Mouse (Mus musculus): ENCODE measurements at regions not wholly inside any gene's neighbourhood (a gene's known extent, or its start where the extent isn't known, plus 50 kb on each side); places are given as distances from the start of the nearest gene placed in this dataset.

DNA sequence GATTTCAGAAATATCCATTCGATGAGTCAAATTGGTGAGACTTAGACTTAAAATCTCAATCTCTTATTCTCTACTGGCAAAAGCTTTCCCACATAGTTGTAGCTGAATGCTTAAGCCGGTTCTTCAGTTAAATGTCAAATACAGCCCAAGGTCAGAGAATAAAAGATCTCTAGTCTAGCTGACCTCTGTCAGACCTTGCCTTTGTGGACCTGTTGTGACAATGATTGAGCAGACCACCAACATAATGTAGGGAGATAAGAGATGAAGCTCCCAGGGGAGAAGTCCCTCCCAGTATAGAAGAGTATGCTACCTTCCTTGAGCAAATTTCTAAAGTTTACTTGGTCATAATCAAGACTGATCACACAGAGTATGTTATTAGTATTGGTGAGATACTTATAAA lies 157.9 kb upstream of the Gap43 start:
- Histone ChIP-seq H3K27me3 (ENCODE audit: control insufficient read depth, insufficient read depth, low read length) (no peaks in the 10 kb centered on the region), H3K9ac (ENCODE audit: low read length) (no peak overlapping the region), H3K4me3 (ENCODE audit: low read depth, low read length) (no peak overlapping the region), H3K36me3 (ENCODE audit: control insufficient read depth, insufficient read depth, low read length) (no peaks in the 10 kb centered on the region), H3K27ac (replicated peaks; ENCODE audit: low read depth, low read length) (no peak overlapping the region), H3K4me2 (ENCODE audit: low read depth, severe bottlenecking) (no peak overlapping the region), H3K9me3 (ENCODE audit: control insufficient read depth, low read length) (no peaks in the 10 kb centered on the region), H3K4me1 (ENCODE audit: control insufficient read depth, insufficient read depth, low read length) (no peaks in the 10 kb centered on the region)
- ATAC-seq (ENCODE audit: insufficient number of reproducible peaks, low FRiP score, low TSS enrichment, low read depth) (no peak), DNase-seq (ENCODE audit: low spot score) (no peak)
- WGBS: 86% methylated on average over 2 of the region's 2 CpGs

- 92% methylated on average over 1 of the region's 1 CpGs for WGBS
- H3K4me3 ChIP-seq (ENCODE audit: low read depth, low read length): no peak overlapping the region
Observed at GRCm38 (mm10) chr16:42493596-42493995, 153.1 kb upstream of the Gap43 start.

DNA sequence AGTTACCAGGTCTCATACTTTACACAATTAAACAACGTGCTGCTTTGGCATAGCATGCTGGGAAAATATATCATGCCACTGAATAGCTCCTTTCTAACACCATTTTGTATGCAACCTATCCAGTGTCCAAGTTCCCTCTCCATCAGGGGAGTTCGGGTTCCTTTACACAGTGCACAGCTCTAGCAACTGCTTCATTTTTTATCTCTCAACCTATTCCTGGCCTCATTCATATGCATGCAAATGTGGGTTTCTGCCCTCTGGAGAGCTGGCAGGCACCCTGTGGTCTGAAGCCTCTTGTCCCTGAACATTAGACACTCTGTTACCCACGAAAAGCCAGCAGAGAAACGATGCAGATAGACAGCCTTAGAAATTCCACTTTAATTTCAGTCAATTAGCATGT lies 148.3 kb upstream of the Gap43 start:
- Histone ChIP-seq H3K9me3 (ENCODE audit: control insufficient read depth, low read length) (no peaks in the 10 kb centered on the region), H3K27me3 (ENCODE audit: control insufficient read depth, insufficient read depth, low read length) (no peaks in the 10 kb centered on the region), H3K9ac (ENCODE audit: low read length) (no peak overlapping the region), H3K4me2 (ENCODE audit: low read depth, severe bottlenecking) (no peak overlapping the region), H3K4me1 (ENCODE audit: control insufficient read depth, insufficient read depth, low read length) (no peaks in the 10 kb centered on the region), H3K27ac (replicated peaks; ENCODE audit: low read depth, low read length) (no peak overlapping the region), H3K36me3 (ENCODE audit: control insufficient read depth, insufficient read depth, low read length) (no peaks in the 10 kb centered on the region), H3K4me3 (ENCODE audit: low read depth, low read length) (no peak overlapping the region)
- DNase-seq (ENCODE audit: low spot score) (no peak), ATAC-seq (ENCODE audit: insufficient number of reproducible peaks, low FRiP score, low TSS enrichment, low read depth) (no peak)
- WGBS: 67% methylated on average over 4 of the region's 4 CpGs

More at GRCm38 (mm10) chr16:42493596-42493995, 153.1 kb upstream of the Gap43 start:
- Histone ChIP-seq H3K27ac (replicated peaks; ENCODE audit: low read depth, low read length) (no peak overlapping the region), H3K4me1 (ENCODE audit: control insufficient read depth, insufficient read depth, low read length) (no peaks in the 10 kb centered on the region), H3K27me3 (ENCODE audit: control insufficient read depth, insufficient read depth, low read length) (no peaks in the 10 kb centered on the region), H3K4me2 (ENCODE audit: low read depth, severe bottlenecking) (no peak overlapping the region), H3K36me3 (ENCODE audit: control insufficient read depth, insufficient read depth, low read length) (no peaks in the 10 kb centered on the region), H3K9ac (ENCODE audit: low read length) (no peak overlapping the region), H3K9me3 (ENCODE audit: control insufficient read depth, low read length) (no peaks in the 10 kb centered on the region)
- ATAC-seq (ENCODE audit: insufficient number of reproducible peaks, low FRiP score, low TSS enrichment, low read depth) (no peak), DNase-seq (ENCODE audit: low spot score) (no peak)

GRCm38 (mm10) chr16:42479978-42480377 lies 139.5 kb upstream of the Gap43 start:
- Histone ChIP-seq H3K4me2 (ENCODE audit: low read depth, severe bottlenecking) (no peak overlapping the region), H3K9ac (ENCODE audit: low read length) (no peak overlapping the region), H3K27ac (replicated peaks; ENCODE audit: low read depth, low read length) (no peak overlapping the region), H3K4me3 (ENCODE audit: low read depth, low read length) (no peak overlapping the region), H3K9me3 (ENCODE audit: control insufficient read depth, low read length) (no peaks in the 10 kb centered on the region), H3K36me3 (ENCODE audit: control insufficient read depth, insufficient read depth, low read length) (no peaks in the 10 kb centered on the region), H3K27me3 (ENCODE audit: control insufficient read depth, insufficient read depth, low read length) (no peaks in the 10 kb centered on the region), H3K4me1 (ENCODE audit: control insufficient read depth, insufficient read depth, low read length) (no peaks in the 10 kb centered on the region)
- ATAC-seq (ENCODE audit: insufficient number of reproducible peaks, low FRiP score, low TSS enrichment, low read depth) (no peak), DNase-seq (ENCODE audit: low spot score) (no peak)
- 79% methylated on average over 5 of the region's 5 CpGs for WGBS

DNA sequence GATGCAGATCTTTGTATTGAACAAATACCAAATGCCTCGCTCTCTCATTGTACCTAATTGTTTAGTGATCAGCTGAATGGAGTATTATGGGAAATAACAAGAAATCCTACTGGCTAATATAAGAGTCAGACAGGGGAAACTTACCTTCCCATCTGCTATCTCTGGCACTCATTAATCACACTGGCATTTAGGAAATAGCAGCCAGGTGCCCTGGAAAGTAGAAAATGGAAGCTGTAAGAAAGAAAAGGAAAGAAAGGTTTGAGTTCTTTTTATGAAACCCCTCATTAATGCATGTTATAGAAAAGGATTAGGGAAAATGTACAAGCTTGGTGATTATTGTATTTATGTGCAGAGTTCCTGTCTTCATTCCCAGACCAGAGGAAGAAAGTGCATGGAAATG lies 126.5 kb upstream of the Gap43 start:
- WGBS: 97% methylated on average over 1 of the region's 1 CpGs

GRCm38 (mm10) chr16:42456335-42456984 lies 116.0 kb upstream of the Gap43 start:
- H3K27me3 ChIP-seq (ENCODE audit: control insufficient read depth, insufficient read depth, low read length): no peaks in the 10 kb centered on the region
- WGBS: 89% methylated on average over 8 of the region's 8 CpGs
- no peaks in the 10 kb centered on the region for H3K9me3 ChIP-seq (ENCODE audit: control insufficient read depth, low read length)
- ATAC-seq (ENCODE audit: insufficient number of reproducible peaks, low FRiP score, low TSS enrichment, low read depth) (no peak), DNase-seq (ENCODE audit: low spot score) (no peak)
- no peak overlapping the region for H3K9ac ChIP-seq (ENCODE audit: low read length)
- no peaks in the 10 kb centered on the region for H3K36me3 ChIP-seq (ENCODE audit: control insufficient read depth, insufficient read depth, low read length)
- H3K27ac ChIP-seq (replicated peaks; ENCODE audit: low read depth, low read length): no peak overlapping the region
- no peak overlapping the region for H3K4me3 ChIP-seq (ENCODE audit: low read depth, low read length)
- no peak overlapping the region for H3K4me2 ChIP-seq (ENCODE audit: low read depth, severe bottlenecking)
- H3K4me1 ChIP-seq (ENCODE audit: control insufficient read depth, insufficient read depth, low read length): no peaks in the 10 kb centered on the region

More for the DNA sequence above, 126.5 kb upstream of the Gap43 start:
- Histone ChIP-seq H3K4me1 (ENCODE audit: control insufficient read depth, insufficient read depth, low read length) (no peaks in the 10 kb centered on the region), H3K27me3 (ENCODE audit: control insufficient read depth, insufficient read depth, low read length) (no peaks in the 10 kb centered on the region), H3K27ac (replicated peaks; ENCODE audit: low read depth, low read length) (no peak overlapping the region), H3K36me3 (ENCODE audit: control insufficient read depth, insufficient read depth, low read length) (no peaks in the 10 kb centered on the region), H3K4me2 (ENCODE audit: low read depth, severe bottlenecking) (no peak overlapping the region), H3K4me3 (ENCODE audit: low read depth, low read length) (no peak overlapping the region), H3K9me3 (ENCODE audit: control insufficient read depth, low read length) (no peaks in the 10 kb centered on the region), H3K9ac (ENCODE audit: low read length) (no peak overlapping the region)
- DNase-seq (ENCODE audit: low spot score) (no peak), ATAC-seq (ENCODE audit: insufficient number of reproducible peaks, low FRiP score, low TSS enrichment, low read depth) (no peak)

DNA sequence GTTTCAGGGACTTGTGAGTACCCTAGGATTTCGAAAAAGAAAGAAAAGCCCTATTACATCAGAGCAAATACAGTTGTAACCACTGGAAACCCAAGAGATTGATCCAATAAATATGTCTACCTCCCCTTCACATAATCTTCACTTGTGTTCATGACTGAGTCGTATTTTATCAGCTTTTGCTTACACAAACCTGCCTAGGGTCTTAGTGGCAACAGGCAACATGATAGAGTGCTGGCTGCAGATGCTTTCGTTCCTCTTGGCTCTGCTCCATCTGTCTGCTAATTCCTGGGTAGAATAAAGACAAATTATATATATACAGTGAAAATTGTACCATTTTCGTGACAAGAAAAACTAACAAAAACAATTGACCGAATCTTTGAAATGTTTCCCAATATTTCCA lies 112.9 kb upstream of the Gap43 start:
- ATAC-seq (ENCODE audit: insufficient number of reproducible peaks, low FRiP score, low TSS enrichment, low read depth): no peak

DNA sequence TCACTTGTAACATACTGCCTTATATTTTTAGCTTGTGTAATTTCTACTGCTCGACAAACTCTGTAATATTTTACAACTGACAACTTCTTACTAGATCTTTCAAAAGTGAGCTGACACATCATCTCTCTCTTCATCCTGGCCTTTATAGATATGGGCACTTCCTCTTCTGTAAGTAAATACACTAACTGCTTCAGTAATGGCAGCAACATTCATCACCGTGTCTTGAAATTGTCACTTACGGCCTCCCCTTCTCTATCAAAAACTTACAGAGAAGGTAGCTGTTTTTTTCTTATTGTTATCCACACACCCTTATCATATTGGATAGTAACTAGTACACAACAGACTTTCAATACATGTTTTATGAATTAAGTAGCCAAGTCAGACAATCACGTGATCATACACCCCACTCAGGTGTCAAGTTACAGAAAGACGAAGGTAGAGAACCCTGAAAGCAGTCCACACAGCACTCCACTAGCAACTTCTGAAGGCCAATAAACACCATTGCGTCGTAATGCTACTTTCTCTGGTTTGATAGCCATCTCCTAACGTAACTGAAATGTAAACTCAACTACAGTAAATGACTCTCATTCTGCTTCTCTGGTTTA lies 109.5 kb upstream of the Gap43 start:
- Histone ChIP-seq H3K4me2 (ENCODE audit: low read depth, severe bottlenecking) (no peak overlapping the region), H3K4me1 (ENCODE audit: control insufficient read depth, insufficient read depth, low read length) (no peaks in the 10 kb centered on the region), H3K27me3 (ENCODE audit: control insufficient read depth, insufficient read depth, low read length) (no peaks in the 10 kb centered on the region), H3K9ac (ENCODE audit: low read length) (no peak overlapping the region), H3K27ac (replicated peaks; ENCODE audit: low read depth, low read length) (no peak overlapping the region), H3K9me3 (ENCODE audit: control insufficient read depth, low read length) (no peaks in the 10 kb centered on the region), H3K4me3 (ENCODE audit: low read depth, low read length) (no peak overlapping the region), H3K36me3 (ENCODE audit: control insufficient read depth, insufficient read depth, low read length) (no peaks in the 10 kb centered on the region)
- DNase-seq (ENCODE audit: low spot score) (no peak), ATAC-seq (ENCODE audit: insufficient number of reproducible peaks, low FRiP score, low TSS enrichment, low read depth) (no peak)
- WGBS: 69% methylated on average over 8 of the region's 8 CpGs

More for the DNA sequence above, 112.9 kb upstream of the Gap43 start:
- WGBS: 78% methylated on average over 5 of the region's 5 CpGs
- Histone ChIP-seq H3K27me3 (ENCODE audit: control insufficient read depth, insufficient read depth, low read length) (no peaks in the 10 kb centered on the region), H3K9me3 (ENCODE audit: control insufficient read depth, low read length) (no peaks in the 10 kb centered on the region), H3K9ac (ENCODE audit: low read length) (no peak overlapping the region), H3K27ac (replicated peaks; ENCODE audit: low read depth, low read length) (no peak overlapping the region), H3K4me3 (ENCODE audit: low read depth, low read length) (no peak overlapping the region), H3K4me1 (ENCODE audit: control insufficient read depth, insufficient read depth, low read length) (no peaks in the 10 kb centered on the region), H3K4me2 (ENCODE audit: low read depth, severe bottlenecking) (no peak overlapping the region), H3K36me3 (ENCODE audit: control insufficient read depth, insufficient read depth, low read length) (no peaks in the 10 kb centered on the region)
- no peak for DNase-seq (ENCODE audit: low spot score)
